In genomic region chr10:97312509-97312908, GRCm38 (mm10) we compare ENCODE assay signal across 7 mouse cellular contexts.
DNase-seq lines count a peak whose midpoint lies in the region; ATAC-seq and TF ChIP-seq lines count a peak whose summit lies in the region.

No protein-coding gene starts in this region.

- H3K27me3 ChIP-seq in embryonic facial prominence, embryonic 15.5 days = no peaks in the 10 kb centered on the region
- no peaks in the 10 kb centered on the region for H3K27me3 ChIP-seq in intestine, embryonic 15.5 days (replicated peaks)
- H3K27me3 ChIP-seq in midbrain, embryonic 13.5 days = no peaks in the 10 kb centered on the region

- no peak for TF ChIP-seq CTCF in lung, adult 2 months (IDR thresholded peaks at IDR 0.05; ENCODE audit: insufficient read depth, low read length)

- no peak overlapping the region for H3K9ac ChIP-seq in embryonic facial prominence, embryonic 15.5 days
- no peak overlapping the region for H3K9ac ChIP-seq in intestine, embryonic 15.5 days
- H3K9ac ChIP-seq in midbrain, embryonic 13.5 days (replicated peaks) = 0 out of 2 replicates have a peak overlapping the region, but pooled peaks have one; percentile 44

- peak overlapping the region; percentile 54 for H3K4me3 ChIP-seq in lung, adult 2 months (replicated peaks; ENCODE audit: extremely low read depth, low read depth, low read length)
- H3K4me3 ChIP-seq in embryonic facial prominence, embryonic 15.5 days (replicated peaks) = peak overlapping the region; percentile 50
- peak overlapping the region; percentile 20 for H3K4me3 ChIP-seq in intestine, embryonic 15.5 days (replicated peaks)
- H3K4me3 ChIP-seq in midbrain, embryonic 13.5 days (replicated peaks) = peak overlapping the region; percentile 48

- intact Hi-C loops in left cerebral cortex, postnatal 10 days (cut with DNase I) = loop anchor here (2.0 to 5.0 kb wide), 3 partner anchors 690 to 1180 kb away; no protein-coding TSS in a partner anchor

- no peaks in the 10 kb centered on the region for H3K4me1 ChIP-seq in lung, adult 2 months (ENCODE audit: control insufficient read depth, insufficient read depth, low read length)
- peaks cover 11% of the 10 kb centered on the region; the same call in 1 of the 2 replicates for H3K4me1 ChIP-seq in embryonic facial prominence, embryonic 15.5 days
- H3K4me1 ChIP-seq in intestine, embryonic 15.5 days (replicated peaks) = no peaks in the 10 kb centered on the region
- H3K4me1 ChIP-seq in midbrain, embryonic 13.5 days (replicated peaks) = peaks cover 19% of the 10 kb centered on the region

- 17% methylated on average over 12 of the region's 12 CpGs for WGBS in lung, adult 2 months
- 10% methylated on average over 12 of the region's 12 CpGs for WGBS in embryonic facial prominence, embryonic 15.5 days
- 24% methylated on average over 12 of the region's 12 CpGs for WGBS in intestine, embryonic 15.5 days
- WGBS in midbrain, embryonic 13.5 days = 21% methylated on average over 12 of the region's 12 CpGs

- H3K4me2 ChIP-seq in embryonic facial prominence, embryonic 15.5 days (replicated peaks) = peak overlapping the region; percentile 58
- peak overlapping the region; percentile 71 for H3K4me2 ChIP-seq in intestine, embryonic 15.5 days (replicated peaks)
- peak overlapping the region; percentile 71 for H3K4me2 ChIP-seq in midbrain, embryonic 13.5 days (replicated peaks)

- DNase-seq in lung, adult 2 months = no peak
- no peak for DNase-seq in lung, postnatal 4 days
- no peak for DNase-seq in gastrocnemius, postnatal 4 days (ENCODE audit: low spot score in 2 of 2)
- DNase-seq in left cerebral cortex, postnatal 10 days (ENCODE audit: extremely low spot score in 1 of 2, low spot score in 2 of 2) = no peak

- no peaks in the 10 kb centered on the region for H3K9me3 ChIP-seq in embryonic facial prominence, embryonic 15.5 days (replicated peaks)
- no peaks in the 10 kb centered on the region for H3K9me3 ChIP-seq in intestine, embryonic 15.5 days
- H3K9me3 ChIP-seq in midbrain, embryonic 13.5 days = no peaks in the 10 kb centered on the region

- TF ChIP-seq POLR2A in lung, adult 2 months (IDR thresholded peaks at IDR 0.05; ENCODE audit: borderline replicate concordance, extremely low read depth, low read depth, low read length) = no peak

- no peak for ATAC-seq in embryonic facial prominence, embryonic 15.5 days (ENCODE audit: insufficient number of reproducible peaks, low FRiP score, low TSS enrichment, low read depth)
- ATAC-seq in intestine, embryonic 15.5 days = peak; percentile 60
- ATAC-seq in midbrain, embryonic 13.5 days = peak; percentile 46

- H3K27ac ChIP-seq in embryonic facial prominence, embryonic 15.5 days (replicated peaks) = peak overlapping the region; percentile 79
- no peak overlapping the region for H3K27ac ChIP-seq in intestine, embryonic 15.5 days
- peak overlapping the region; percentile 51 for H3K27ac ChIP-seq in midbrain, embryonic 13.5 days

- H3K36me3 ChIP-seq in embryonic facial prominence, embryonic 15.5 days = no peaks in the 10 kb centered on the region
- H3K36me3 ChIP-seq in intestine, embryonic 15.5 days = no peaks in the 10 kb centered on the region
- H3K36me3 ChIP-seq in midbrain, embryonic 13.5 days = no peaks in the 10 kb centered on the region
